Mouse (Mus musculus) kidney, adult 2 months (tissue): Measurements from ENCODE around the gene Rd3l.

Experiments used
- CTCF ChIP-seq: fragments of 200-500 bp; conservative IDR thresholded peaks from 2 replicates; pipeline ENCODE4 v1.5.1; 2011; ENCODE audit warnings: low read depth, mild to moderate bottlenecking, control low read depth, low read length, moderate library complexity, mixed read lengths; ENCODE audit not compliant: insufficient read depth, insufficient read length
- POLR2A ChIP-seq: fragments of 200-500 bp; IDR thresholded peaks from one replicate; pipeline ENCODE4 v1.6.1; 2011; ENCODE audit warnings: low read depth, low read length, control low read depth

DNA sequence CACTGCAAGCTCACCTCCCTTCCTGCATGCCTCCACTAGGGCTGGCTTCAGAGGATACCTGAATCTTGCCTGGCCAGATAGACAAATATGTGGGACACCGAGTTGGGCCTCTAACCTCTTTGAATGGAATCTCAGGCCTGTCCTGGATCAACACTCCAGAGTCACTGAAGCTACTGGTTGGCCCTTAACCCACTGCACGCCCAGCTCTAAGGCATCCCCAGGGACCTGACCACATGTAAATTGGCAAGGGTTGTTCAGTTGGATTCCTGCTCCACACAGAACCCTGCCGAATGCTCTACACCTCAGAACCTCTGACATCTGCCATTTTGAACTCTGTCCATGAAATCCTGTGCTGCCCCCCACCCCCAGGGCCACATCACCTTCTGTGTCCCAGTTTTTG is 48.6 kb downstream of the Rd3l start:
- TF ChIP-seq CTCF (no peak), POLR2A (no peak)
